Mouse (Mus musculus) limb, embryonic 14.5 days (tissue): ENCODE data around the gene Ado. TPM values are rescaled to one million over a fixed set of nuclear protein-coding genes. Genes with fewer than 3 reads are reported as not detected.

Experiments
- ATAC-seq: fragments of 200-750 bp; cut with Nextera tagmentation; 2 replicates; pipeline ENCODE4 v1.8.0; 2017; ENCODE audit warnings: low read depth, moderate number of reproducible peaks, moderate TSS enrichment; ENCODE audit not compliant: low FRiP score
- DNase-seq: peaks from one replicate; pipeline ENCODE4 v3.0.0-alpha.2; 2015; ENCODE audit warnings: low spot score
- H3K27ac ChIP-seq: fragments of 300-500 bp; sonication (generic); replicated peaks from 2 replicates; pipeline ENCODE4 v1.5.1; 2014; ENCODE audit warnings: low read depth, mild to moderate bottlenecking, low read length, moderate library complexity, mixed read lengths
- H3K27me3 ChIP-seq: fragments of 300-500 bp; sonication (generic); 2 replicates; pipeline ENCODE4 v1.6.1; 2014; ENCODE audit warnings: low read length, mixed read lengths; ENCODE audit not compliant: control insufficient read depth, insufficient read depth
- H3K36me3 ChIP-seq: fragments of 300-500 bp; sonication (generic); 2 replicates; pipeline ENCODE4 v1.6.1; 2014; ENCODE audit warnings: mild to moderate bottlenecking, low read length, moderate library complexity, mixed read lengths; ENCODE audit not compliant: control insufficient read depth, insufficient read depth
- H3K4me1 ChIP-seq: fragments of 300-500 bp; sonication (generic); 2 replicates; pipeline ENCODE4 v1.6.1; 2014; ENCODE audit warnings: antibody characterized with exemption, low read length, mixed read lengths; ENCODE audit not compliant: control insufficient read depth, insufficient read depth
- H3K4me2 ChIP-seq: fragments of 300-500 bp; sonication (generic); replicated peaks from 2 replicates; pipeline ENCODE4 v1.6.1; 2014; ENCODE audit warnings: low read depth, mild to moderate bottlenecking, low read length, moderate library complexity; ENCODE audit not compliant: severe bottlenecking
- H3K4me3 ChIP-seq: fragments of 300-500 bp; sonication (generic); replicated peaks from 2 replicates; pipeline ENCODE4 v1.5.1; 2014; ENCODE audit warnings: low read length
- H3K9ac ChIP-seq: fragments of 300-500 bp; sonication (generic); 2 replicates; pipeline ENCODE4 v1.6.1; 2014; ENCODE audit warnings: mild to moderate bottlenecking, low read depth, low read length, moderate library complexity; ENCODE audit not compliant: severe bottlenecking
- H3K9me3 ChIP-seq: fragments of 300-500 bp; sonication (generic); 2 replicates; pipeline ENCODE4 v1.6.1; 2016; ENCODE audit warnings: low read length; ENCODE audit not compliant: control insufficient read depth
- POLR2A ChIP-seq: fragments of 200-500 bp; IDR thresholded peaks from 2 replicates; pipeline ENCODE4 v1.8.0; 2012; ENCODE audit warnings: inconsistent platforms, mild to moderate bottlenecking, moderate library complexity, borderline replicate concordance; ENCODE audit not compliant: insufficient read depth, insufficient read length; ENCODE audit errors: extremely low read depth
- WGBS: fragments of 180-500 bp; shearing (Covaris S2); extraction: QIAGEN DNeasy Blood & Tissue Kit; methylation state at CpG from one replicate; pipeline ENCODE4 v1.1.7; 2014; 5-methylcytosine and 5-hydroxymethylcytosine counted together
- polyA plus RNA-seq, 2 experiments: library from polyadenylated mRNA; depleted of rRNA in 1 of 2; stranded (reverse) in 1 of 2; unstranded in 1 of 2; fragments of >200 nt; fragmentation: Nextera tagmentation in 1 of 2; extraction: Ambion mirVana in 1 of 2; gene quantifications; 2 replicates each; pipeline versions ENCODE4 v1.2.1 to v1.2.3; 2012 to 2014

Ado gene
- polyA plus RNA-seq (2012; rRNA removed) = 14.1 and 19.0 TPM in 2 replicates
- polyA plus RNA-seq (2014; fragmentation: Nextera tagmentation; extraction: Ambion mirVana) = 63.8 and 68.8 TPM in 2 replicates

- peak; percentile 74; the same call in 1 of the 2 replicates for TF ChIP-seq POLR2A
- Histone ChIP-seq H3K27me3 (no peaks in the 10 kb centered on the region), H3K9ac (peak within 1 kb of the TSS; percentile 94), H3K9me3 (no peaks in the 10 kb centered on the region), H3K27ac (peak within 1 kb of the TSS; percentile 95), H3K36me3 (peaks cover 4% of the 10 kb centered on the region; the same call in 1 of the 2 replicates), H3K4me2 (peak within 1 kb of the TSS; percentile 96), H3K4me1 (peaks cover 21% of the 10 kb centered on the region), H3K4me3 (peak within 1 kb of the TSS; percentile 86)
- WGBS = under 1% methylated on average over 61 of the region's 79 CpGs
- DNase-seq (peak; percentile 88), ATAC-seq (peak; percentile 93)
Observed at GRCm38 (mm10) chr10:67548877-67549731, at the start of gene Ado. TSS of gene Ado (minus strand) at chr10:67548955.

- no peak overlapping the region for H3K4me3 ChIP-seq
- 83% methylated on average over 3 of the region's 3 CpGs for WGBS
- H3K4me1 ChIP-seq = no peaks in the 10 kb centered on the region
- H3K36me3 ChIP-seq = no peaks in the 10 kb centered on the region
- no peaks in the 10 kb centered on the region for H3K9me3 ChIP-seq
- H3K4me2 ChIP-seq = no peak overlapping the region
- no peak overlapping the region for H3K27ac ChIP-seq
- no peak overlapping the region for H3K9ac ChIP-seq
- no peak for TF ChIP-seq POLR2A
- no peak for ATAC-seq
- no peaks in the 10 kb centered on the region for H3K27me3 ChIP-seq
- no peak for DNase-seq
Observed at GRCm38 (mm10) chr10:67595278-67595677, 46.5 kb upstream of the Ado start.

- no peak overlapping the region for H3K9ac ChIP-seq
- no peaks in the 10 kb centered on the region for H3K36me3 ChIP-seq
- TF ChIP-seq POLR2A = no peak
- 86% methylated on average over 18 of the region's 18 CpGs for WGBS
- ATAC-seq (no peak), DNase-seq (no peak)
- peaks cover 4% of the 10 kb centered on the region; the same call in 1 of the 2 replicates for H3K4me1 ChIP-seq
- H3K4me2 ChIP-seq = no peak overlapping the region
- H3K9me3 ChIP-seq = no peaks in the 10 kb centered on the region
- no peak overlapping the region for H3K4me3 ChIP-seq
- H3K27ac ChIP-seq = no peak overlapping the region
- H3K27me3 ChIP-seq = no peaks in the 10 kb centered on the region
Observed at GRCm38 (mm10) chr10:67585873-67586610, 37.3 kb upstream of the Ado start.

- 85% methylated on average over 12 of the region's 12 CpGs for WGBS
Observed at GRCm38 (mm10) chr10:67581698-67582285, 33.0 kb upstream of the Ado start.

GRCm38 (mm10) chr10:67579830-67580229, 31.1 kb upstream of the Ado start:
- Histone ChIP-seq H3K27ac (no peak overlapping the region), H3K36me3 (no peaks in the 10 kb centered on the region), H3K9ac (no peak overlapping the region), H3K27me3 (no peaks in the 10 kb centered on the region), H3K4me1 (no peaks in the 10 kb centered on the region), H3K4me3 (no peak overlapping the region), H3K9me3 (no peaks in the 10 kb centered on the region), H3K4me2 (no peak overlapping the region)
- ATAC-seq = no peak
- DNase-seq = no peak
- WGBS = 92% methylated on average over 4 of the region's 4 CpGs
- no peak for TF ChIP-seq POLR2A

More at GRCm38 (mm10) chr10:67581698-67582285, 33.0 kb upstream of the Ado start:
- Histone ChIP-seq H3K27ac (no peak overlapping the region), H3K9me3 (no peaks in the 10 kb centered on the region), H3K9ac (no peak overlapping the region), H3K27me3 (no peaks in the 10 kb centered on the region), H3K4me3 (no peak overlapping the region), H3K36me3 (no peaks in the 10 kb centered on the region), H3K4me1 (peaks cover 2% of the 10 kb centered on the region; the same call in 1 of the 2 replicates), H3K4me2 (no peak overlapping the region)
- no peak for ATAC-seq
- no peak for DNase-seq
- no peak for TF ChIP-seq POLR2A
